Mouse (Mus musculus): Measurements from ENCODE around the gene Hist1h1d.

DNA sequence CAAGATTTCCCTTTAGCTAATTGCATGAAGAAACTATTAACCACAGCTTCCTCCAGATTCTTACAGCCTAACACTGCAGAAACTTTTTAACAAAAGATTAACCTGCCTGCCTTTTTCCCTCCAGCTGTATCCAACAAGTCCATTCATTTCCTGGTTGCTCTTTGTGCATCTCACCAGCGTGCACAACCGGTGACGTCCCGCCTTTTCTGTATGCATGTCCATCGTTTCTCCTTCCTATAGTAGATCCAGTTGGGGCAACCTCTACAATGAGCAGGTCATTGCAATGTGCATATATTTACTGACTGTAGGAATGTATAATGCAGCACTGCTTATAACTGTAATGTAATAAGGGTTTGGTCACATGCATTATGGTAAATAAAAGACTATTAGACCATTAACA lies 29.1 kb upstream of the Hist1h1d start:
- TF ChIP-seq CTCF (IDR thresholded peaks at IDR 0.05 in 2 of 3, conservative IDR thresholded peaks at IDR 0.05 in 1 of 3; ENCODE audit: control insufficient read depth in 1 of 3, insufficient read depth in 1 of 3, low read depth in 2 of 3, low read length in 3 of 3, poor library complexity in 1 of 3, severe bottlenecking in 1 of 3) (no peak), ZNF384 (IDR thresholded peaks at IDR 0.05; ENCODE audit: low read depth, low read length) (no peak), POLR2A (IDR thresholded peaks at IDR 0.05; ENCODE audit: control insufficient read depth in 1 of 2, insufficient read depth in 1 of 2, low read depth in 1 of 2, low read length in 2 of 2, poor library complexity in 1 of 2) (no peak), GATA1 (IDR thresholded peaks at IDR 0.05; ENCODE audit: low read depth, low read length) (no peak), USF1 (IDR thresholded peaks at IDR 0.05; ENCODE audit: low read depth, low read length) (no peak), UBTF (IDR thresholded peaks at IDR 0.05; ENCODE audit: borderline replicate concordance, insufficient read depth, low read depth, low read length) (no peak), ELF1 (IDR thresholded peaks at IDR 0.05; ENCODE audit: low read depth, low read length) (no peak), E2F4 (IDR thresholded peaks at IDR 0.05; ENCODE audit: borderline replicate concordance, low read depth, low read length) (no peak), KAT2A (conservative IDR thresholded peaks at IDR 0.05; ENCODE audit: low read depth, low read length) (no peak)
